Mouse (Mus musculus): ENCODE measurements around the gene Icam4.

DNA sequence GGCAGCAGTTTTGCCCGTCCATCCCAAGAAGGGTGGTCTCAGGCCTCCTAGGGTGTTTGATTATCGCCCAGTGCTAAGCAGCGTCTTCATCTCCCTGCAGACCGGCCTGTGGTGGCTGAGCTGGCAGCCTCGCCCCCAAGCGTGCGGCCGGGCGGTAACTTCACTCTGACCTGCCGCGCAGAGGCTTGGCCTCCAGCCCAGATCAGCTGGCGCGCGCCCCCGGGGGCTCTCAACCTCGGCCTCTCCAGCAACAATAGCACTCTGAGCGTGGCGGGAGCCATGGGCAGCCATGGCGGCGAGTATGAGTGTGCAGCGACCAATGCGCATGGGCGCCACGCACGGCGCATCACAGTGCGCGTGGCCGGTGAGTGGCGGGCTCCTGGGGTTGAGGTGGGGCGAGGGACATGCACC, 8.3 kb downstream of the Icam4 start:
- TF ChIP-seq CTCF (IDR thresholded peaks at IDR 0.05; ENCODE audit: borderline replicate concordance, extremely low read depth, insufficient read depth, insufficient read length) (no peak), POLR2A (IDR thresholded peaks at IDR 0.05; ENCODE audit: borderline replicate concordance, extremely low read depth, insufficient read depth, insufficient read length, poor library complexity, severe bottlenecking) (peak; percentile 50; the same call in 1 of the 2 replicates)
